Mouse (Mus musculus) G1E (cell line): ENCODE data around the gene Prkca. TPM values are rescaled to one million over a fixed set of nuclear protein-coding genes. Genes with fewer than 3 reads are reported as not detected.

ENCODE experiments used
- ATAC-seq: 2 replicates; pipeline ENCODE4 v1.8.0; 2016; ENCODE audit warnings: mild to moderate bottlenecking; ENCODE audit not compliant: insufficient number of reproducible peaks, poor library complexity, low FRiP score, severe bottlenecking; ENCODE audit errors: extremely low read depth
- DNase-seq: peaks from one replicate; pipeline ENCODE4 v3.0.0; 2012; ENCODE audit warnings: low spot score
- H3K27me3 ChIP-seq: 2 replicates; pipeline ENCODE4 v1.6.1; 2012; ENCODE audit warnings: mild to moderate bottlenecking, low read length, inconsistent platforms; ENCODE audit not compliant: insufficient read depth
- H3K36me3 ChIP-seq: replicated peaks from 2 replicates; pipeline ENCODE3; 2012; ENCODE audit warnings: mild to moderate bottlenecking, inconsistent platforms
- H3K4me1 ChIP-seq: 2 replicates; pipeline ENCODE4 v1.6.1; 2012; ENCODE audit warnings: low read depth, low read length, inconsistent platforms, mixed read lengths; ENCODE audit not compliant: insufficient read depth
- H3K4me3 ChIP-seq: 2 replicates; pipeline ENCODE4 v1.5.1; 2012; ENCODE audit warnings: low read depth, mild to moderate bottlenecking, inconsistent platforms, low read length, moderate library complexity, mixed read lengths
- H3K9me3 ChIP-seq: replicated peaks from 2 replicates; pipeline ENCODE4 v1.6.1; 2012; ENCODE audit warnings: inconsistent platforms
- CTCF ChIP-seq: IDR thresholded peaks from 2 replicates; pipeline ENCODE4 v1.5.1; 2012; ENCODE audit warnings: low read depth, low read length, inconsistent platforms, mixed read lengths
- GATA1 ChIP-seq: IDR thresholded peaks from 2 replicates; pipeline ENCODE4 v1.6.1; 2012; ENCODE audit warnings: borderline replicate concordance, low read length, inconsistent platforms, mixed read lengths
- GATA2 ChIP-seq: IDR thresholded peaks from 2 replicates; pipeline ENCODE4 v1.6.1; 2012; ENCODE audit warnings: low read depth, low read length, inconsistent platforms, borderline replicate concordance
- POLR2AphosphoS5 ChIP-seq: IDR thresholded peaks from 2 replicates; pipeline ENCODE4 v1.6.1; 2012; ENCODE audit warnings: low read depth, low read length, inconsistent platforms; ENCODE audit not compliant: insufficient replicate concordance
- TAL1 ChIP-seq: conservative IDR thresholded peaks from 2 replicates; pipeline ENCODE4 v1.6.1; 2012; ENCODE audit warnings: low read depth, low read length, inconsistent platforms, mixed read lengths
- polyA plus RNA-seq: library from polyadenylated mRNA; stranded (reverse); fragments of >175 nt; gene quantifications from 2 replicates; pipeline ENCODE4 v1.2.3, GENCODE M21; 2012
- total RNA-seq, 2 experiments: library from RNA; stranded (forward) in 1 of 2; stranded (reverse) in 1 of 2; fragments of 200-1000 nt in 1 of 2; fragments of >200 nt in 1 of 2; fragmentation: Nextera tagmentation in 1 of 2; gene quantifications; 2 replicates each; pipeline ENCODE4 v1.2.3; 2014 to 2017

Prkca gene
- total and polyA plus RNA-seq, 3 experiments = 0.11 TPM; not detected in 2

DNA sequence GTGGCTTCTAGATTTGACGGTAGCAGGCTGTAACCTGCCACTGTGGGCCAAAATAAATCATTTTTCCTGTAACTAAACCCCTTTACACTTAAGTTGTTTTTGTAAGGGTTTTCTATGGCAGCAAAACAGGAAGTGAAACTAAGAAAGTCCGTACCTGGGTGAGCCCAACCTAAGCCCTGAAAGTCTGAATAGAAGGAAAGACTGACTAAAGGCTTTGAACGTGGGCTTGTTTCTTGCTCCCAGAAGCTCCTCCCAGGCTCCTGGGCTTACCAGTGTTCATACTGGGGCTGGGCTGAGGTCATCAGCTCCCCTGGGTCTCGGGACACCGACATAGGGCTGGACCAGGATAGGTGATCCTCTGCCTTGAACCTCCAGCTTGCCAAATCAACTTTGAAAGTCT lies 164.9 kb downstream of the Prkca start:
- Histone ChIP-seq H3K4me3 (no peak overlapping the region), H3K9me3 (peaks cover 26% of the 10 kb centered on the region), H3K27me3 (peaks cover 2% of the 10 kb centered on the region; the same call in 1 of the 2 replicates), H3K4me1 (no peaks in the 10 kb centered on the region), H3K36me3 (no peaks in the 10 kb centered on the region)
- no peak for TF ChIP-seq TAL1
- TF ChIP-seq GATA2 = no peak
- no peak for TF ChIP-seq GATA1
- TF ChIP-seq CTCF = no peak
- TF ChIP-seq POLR2AphosphoS5 = no peak
- no peak for ATAC-seq
- no peak for DNase-seq

DNA sequence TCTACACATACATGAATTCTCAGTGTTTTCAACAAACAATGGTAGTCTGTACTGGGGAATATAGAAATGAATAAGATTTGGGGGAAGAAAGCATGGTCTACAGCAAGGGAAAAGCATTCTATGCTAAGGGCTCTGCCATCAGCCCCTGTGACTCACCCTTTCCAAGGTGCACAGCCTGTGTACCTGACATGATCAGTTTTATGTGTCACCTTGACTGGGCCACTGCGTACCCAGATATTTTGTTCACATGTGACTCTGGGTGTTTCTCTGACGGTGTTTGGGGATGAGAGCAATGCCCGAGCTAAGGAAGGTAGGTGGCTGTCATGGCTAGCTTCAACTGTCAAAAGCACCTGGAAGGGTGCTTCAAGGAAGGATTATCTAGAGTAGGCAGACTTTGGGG lies 165.5 kb downstream of the Prkca start:
- Histone ChIP-seq H3K4me3 (no peak overlapping the region), H3K27me3 (peaks cover 2% of the 10 kb centered on the region; the same call in 1 of the 2 replicates), H3K4me1 (no peaks in the 10 kb centered on the region), H3K9me3 (peaks cover 22% of the 10 kb centered on the region), H3K36me3 (no peaks in the 10 kb centered on the region)
- TF ChIP-seq GATA2 (no peak), CTCF (no peak), POLR2AphosphoS5 (no peak), GATA1 (no peak), TAL1 (no peak)
- DNase-seq = no peak
- no peak for ATAC-seq

DNA sequence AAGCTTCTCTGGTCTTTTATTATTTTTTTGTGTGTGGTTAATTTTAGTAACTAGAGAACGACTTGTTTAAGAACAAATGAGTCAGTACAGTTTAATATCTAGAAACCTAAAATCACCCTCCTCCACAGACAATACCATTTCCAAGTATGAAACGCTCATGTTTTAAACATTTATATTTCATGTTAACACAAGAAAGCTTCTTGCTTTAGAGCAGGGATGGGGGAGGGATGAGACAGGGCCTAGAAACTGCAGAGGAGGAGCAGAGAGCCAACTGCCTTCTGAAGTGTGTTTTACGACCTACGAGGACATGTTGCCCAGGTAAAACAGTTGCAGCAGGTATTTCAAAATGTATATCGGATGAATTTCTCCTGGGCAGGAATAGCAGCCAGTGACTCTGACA lies 167.0 kb downstream of the Prkca start:
- no peaks in the 10 kb centered on the region for H3K36me3 ChIP-seq
- no peaks in the 10 kb centered on the region for H3K4me1 ChIP-seq
- DNase-seq (no peak), ATAC-seq (no peak)
- H3K27me3 ChIP-seq = no peaks in the 10 kb centered on the region
- peaks cover 20% of the 10 kb centered on the region for H3K9me3 ChIP-seq
- TF ChIP-seq TAL1 (no peak), CTCF (no peak), POLR2AphosphoS5 (no peak), GATA2 (no peak), GATA1 (no peak)
- H3K4me3 ChIP-seq = no peak overlapping the region

DNA sequence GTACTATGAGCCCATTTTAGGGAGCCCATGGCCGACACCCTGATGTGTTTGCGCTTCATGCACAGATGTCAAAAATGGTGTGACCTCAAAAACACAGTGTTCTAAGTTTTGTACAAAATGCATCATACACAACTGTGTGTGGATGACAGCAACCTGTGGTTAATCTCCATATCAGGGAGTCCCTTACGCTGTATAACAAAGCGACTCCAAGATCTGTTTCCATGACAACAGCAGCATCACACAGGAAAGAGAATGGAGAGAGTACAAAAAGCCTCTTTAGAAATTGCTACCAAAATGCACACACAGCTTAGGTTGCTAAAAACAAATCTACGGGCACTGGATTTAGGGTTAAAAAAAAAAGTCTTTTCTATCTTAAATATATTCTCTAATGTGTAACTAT lies 171.8 kb downstream of the Prkca start:
- DNase-seq (no peak), ATAC-seq (no peak)
- Histone ChIP-seq H3K27me3 (peaks cover 3% of the 10 kb centered on the region; the same call in 1 of the 2 replicates), H3K4me1 (no peaks in the 10 kb centered on the region), H3K9me3 (peaks cover 11% of the 10 kb centered on the region), H3K36me3 (no peaks in the 10 kb centered on the region), H3K4me3 (no peak overlapping the region)
- TF ChIP-seq GATA2 = no peak
- TF ChIP-seq GATA1 = no peak
- no peak for TF ChIP-seq TAL1
- no peak for TF ChIP-seq CTCF
- TF ChIP-seq POLR2AphosphoS5 = no peak

DNA sequence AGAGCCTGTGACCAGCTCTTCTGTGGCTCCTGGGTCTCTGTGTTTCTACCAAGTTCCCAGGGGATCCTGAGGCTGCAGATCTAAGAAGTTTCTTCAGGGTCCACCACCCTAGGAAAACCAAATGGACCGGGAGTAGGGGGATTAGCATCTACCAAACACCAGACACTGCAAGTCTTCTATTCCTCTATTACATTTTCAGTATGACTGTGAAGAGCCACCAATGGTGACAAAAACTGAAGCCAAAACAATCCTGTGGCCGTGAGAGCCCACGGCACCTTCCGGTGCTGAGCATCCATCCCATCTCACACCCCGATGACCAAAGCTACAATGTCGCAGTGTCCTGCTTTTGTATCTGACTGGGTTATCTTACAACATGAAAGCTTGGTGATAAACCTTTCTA lies 172.5 kb downstream of the Prkca start:
- TF ChIP-seq CTCF = no peak
- TF ChIP-seq POLR2AphosphoS5 = no peak
- TF ChIP-seq GATA2 = no peak
- TF ChIP-seq TAL1 = no peak
- TF ChIP-seq GATA1 = no peak
- no peak for ATAC-seq
- Histone ChIP-seq H3K4me3 (no peak overlapping the region), H3K4me1 (no peaks in the 10 kb centered on the region), H3K36me3 (no peaks in the 10 kb centered on the region), H3K27me3 (peaks cover 6% of the 10 kb centered on the region; the same call in 1 of the 2 replicates), H3K9me3 (peaks cover 13% of the 10 kb centered on the region; the same call in 1 of the 2 replicates)
- DNase-seq = no peak

DNA sequence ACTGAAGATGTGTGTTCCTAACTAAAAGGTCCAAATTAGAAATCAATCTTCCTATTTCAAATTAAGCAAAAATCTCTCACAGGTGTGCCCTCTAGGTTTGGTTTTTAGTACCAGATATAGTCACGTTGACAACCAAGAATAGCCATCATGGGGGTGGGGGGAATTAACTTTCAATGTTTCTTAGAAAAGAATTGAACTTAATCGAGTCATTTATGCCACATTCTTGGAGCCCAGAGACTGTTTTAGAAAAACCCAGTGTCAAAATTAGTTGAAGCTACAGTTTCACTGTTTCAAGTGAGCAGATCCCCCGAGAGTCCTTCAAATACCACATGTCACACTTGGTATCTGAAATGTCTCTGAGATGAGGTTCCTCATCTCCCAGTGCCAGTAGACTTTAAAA lies 173.6 kb downstream of the Prkca start:
- Histone ChIP-seq H3K4me3 (no peak overlapping the region), H3K27me3 (peaks cover 6% of the 10 kb centered on the region; the same call in 1 of the 2 replicates), H3K9me3 (peaks cover 9% of the 10 kb centered on the region; the same call in 1 of the 2 replicates), H3K36me3 (no peaks in the 10 kb centered on the region), H3K4me1 (no peaks in the 10 kb centered on the region)
- DNase-seq (no peak), ATAC-seq (no peak)
- no peak for TF ChIP-seq CTCF
- no peak for TF ChIP-seq GATA1
- TF ChIP-seq POLR2AphosphoS5 = no peak
- TF ChIP-seq GATA2 = no peak
- no peak for TF ChIP-seq TAL1
